Comparison of ENCODE assay signal across 11 mouse cellular contexts in genomic region chr17:87321673-87322072, GRCm38 (mm10). TPM values are rescaled to one million over a fixed set of nuclear protein-coding genes. Genes with fewer than 3 reads are reported as not detected.
DNase-seq lines count a peak whose midpoint lies in the region; ATAC-seq and TF ChIP-seq lines count a peak whose summit lies in the region.
"Had no signal": no experiment of that assay in that cellular context is flagged by ENCODE, and none has a peak within 500 bp of the region (broad histone marks: within the 10 kb centered on the region; RNA-seq: fewer than 3 reads in every experiment).

No protein-coding gene starts in this region.

- peak; percentile 69 for TF ChIP-seq CTCF in forebrain, postnatal 0 days (IDR thresholded peaks at IDR 0.05; ENCODE audit: low read depth)
- peak; percentile 70 for TF ChIP-seq CTCF in midbrain, postnatal 0 days (IDR thresholded peaks at IDR 0.05)

- no peaks in the 10 kb centered on the region for H3K36me3 ChIP-seq in forebrain, postnatal 0 days (ENCODE audit: insufficient read depth)
- H3K36me3 ChIP-seq in forebrain, embryonic 15.5 days = no peaks in the 10 kb centered on the region
- 0 out of 2 replicates have a peak, but pooled peaks cover 3% of the 10 kb centered on the region for H3K36me3 ChIP-seq in midbrain, postnatal 0 days (ENCODE audit: insufficient read depth, low read length)
- no peaks in the 10 kb centered on the region for H3K36me3 ChIP-seq in midbrain, embryonic 15.5 days (replicated peaks)
- H3K36me3 ChIP-seq: heart, embryonic 12.5 days; neural tube, embryonic 13.5 days had no signal

- H3K27me3 ChIP-seq in forebrain, postnatal 0 days (ENCODE audit: insufficient read depth, low read length) = no peaks in the 10 kb centered on the region
- no peaks in the 10 kb centered on the region for H3K27me3 ChIP-seq in forebrain, embryonic 15.5 days
- 0 out of 2 replicates have a peak, but pooled peaks cover 3% of the 10 kb centered on the region for H3K27me3 ChIP-seq in midbrain, postnatal 0 days (ENCODE audit: insufficient read depth, low read length)
- H3K27me3 ChIP-seq in midbrain, embryonic 15.5 days (replicated peaks) = no peaks in the 10 kb centered on the region
- H3K27me3 ChIP-seq: neural tube, embryonic 13.5 days had no signal

- no peak overlapping the region for H3K4me3 ChIP-seq in forebrain, postnatal 0 days (ENCODE audit: low read depth, low read length)
- H3K4me3 ChIP-seq in forebrain, embryonic 15.5 days = no peak overlapping the region
- H3K4me3 ChIP-seq in midbrain, postnatal 0 days (ENCODE audit: low read depth, low read length) = no peak overlapping the region
- no peak overlapping the region for H3K4me3 ChIP-seq in midbrain, embryonic 15.5 days
- H3K4me3 ChIP-seq: heart, embryonic 12.5 days; neural tube, embryonic 13.5 days had no signal

- no peak for DNase-seq in forebrain, postnatal 0 days
- no peak for DNase-seq in midbrain, postnatal 0 days (ENCODE audit: low spot score)
- DNase-seq in adipocyte (ENCODE audit: low spot score) = peak; percentile 30
- no peak for DNase-seq in right cerebral cortex, postnatal 10 days (ENCODE audit: low spot score in 2 of 2)
- DNase-seq in kidney, postnatal 36 days = no peak

- 94% methylated on average over 1 of the region's 1 CpGs for WGBS in forebrain, postnatal 0 days
- WGBS in forebrain, embryonic 15.5 days = 91% methylated on average over 1 of the region's 1 CpGs
- WGBS in midbrain, postnatal 0 days = 100% methylated on average over 1 of the region's 1 CpGs
- WGBS in midbrain, embryonic 15.5 days = 89% methylated on average over 1 of the region's 1 CpGs

- no peaks in the 10 kb centered on the region; the same call in 1 of the 2 replicates for H3K9me3 ChIP-seq in forebrain, postnatal 0 days (ENCODE audit: low read length)
- H3K9me3 ChIP-seq in forebrain, embryonic 15.5 days = no peaks in the 10 kb centered on the region
- 0 out of 2 replicates have a peak, but pooled peaks cover 5% of the 10 kb centered on the region for H3K9me3 ChIP-seq in midbrain, postnatal 0 days (ENCODE audit: low read length)
- H3K9me3 ChIP-seq in midbrain, embryonic 15.5 days = 0 out of 2 replicates have a peak, but pooled peaks cover 4% of the 10 kb centered on the region

- H3K9ac ChIP-seq in forebrain, postnatal 0 days = no peak overlapping the region
- H3K9ac ChIP-seq in forebrain, embryonic 15.5 days (replicated peaks) = no peak overlapping the region
- H3K9ac ChIP-seq in midbrain, postnatal 0 days (replicated peaks; ENCODE audit: low read length, poor library complexity, severe bottlenecking) = no peak overlapping the region
- no peak overlapping the region for H3K9ac ChIP-seq in midbrain, embryonic 15.5 days
- H3K9ac ChIP-seq: heart, embryonic 12.5 days; neural tube, embryonic 13.5 days had no signal

- no peak overlapping the region for H3K4me2 ChIP-seq in forebrain, postnatal 0 days (ENCODE audit: low read depth)
- H3K4me2 ChIP-seq in forebrain, embryonic 15.5 days (replicated peaks) = no peak overlapping the region
- H3K4me2 ChIP-seq in midbrain, postnatal 0 days (ENCODE audit: low read depth, low read length, poor library complexity, severe bottlenecking) = no peak overlapping the region
- no peak overlapping the region for H3K4me2 ChIP-seq in midbrain, embryonic 15.5 days
- H3K4me2 ChIP-seq: heart, embryonic 12.5 days; neural tube, embryonic 13.5 days had no signal

- H3K4me1 ChIP-seq in forebrain, postnatal 0 days (ENCODE audit: insufficient read depth) = peaks cover 4% of the 10 kb centered on the region
- H3K4me1 ChIP-seq in forebrain, embryonic 15.5 days = peaks cover 10% of the 10 kb centered on the region
- H3K4me1 ChIP-seq in midbrain, postnatal 0 days (ENCODE audit: insufficient read depth, low read length) = peaks cover 5% of the 10 kb centered on the region
- H3K4me1 ChIP-seq in midbrain, embryonic 15.5 days = peaks cover 12% of the 10 kb centered on the region
- H3K4me1 ChIP-seq: heart, embryonic 12.5 days had no signal

- no peak for ATAC-seq in forebrain, postnatal 0 days
- ATAC-seq in forebrain, embryonic 15.5 days (replicated peaks) = no peak
- ATAC-seq in midbrain, postnatal 0 days (ENCODE audit: low FRiP score) = no peak
- ATAC-seq in midbrain, embryonic 15.5 days (replicated peaks) = no peak
- ATAC-seq in neutrophil, adult 5-6 weeks (ENCODE audit: extremely low read depth, insufficient number of reproducible peaks, low FRiP score, poor library complexity, severe bottlenecking) = peak; percentile 50; the same call in 1 of the 2 replicates

- H3K27ac ChIP-seq in forebrain, postnatal 0 days (ENCODE audit: low read depth, low read length) = no peak overlapping the region
- H3K27ac ChIP-seq in forebrain, embryonic 15.5 days (replicated peaks) = no peak overlapping the region
- no peak overlapping the region for H3K27ac ChIP-seq in midbrain, postnatal 0 days (ENCODE audit: low read depth, low read length)
- no peak overlapping the region for H3K27ac ChIP-seq in midbrain, embryonic 15.5 days
- H3K27ac ChIP-seq: macrophage; neural tube, embryonic 13.5 days had no signal

RNA-seq across cellular contexts. Expression of gene Ttc7, which starts 39.0 kb away (rescaled TPM):
- 6.1 and 6.4 TPM in 2 replicates for total RNA-seq in forebrain, postnatal 0 days (2014; rRNA removed)
- polyA plus RNA-seq in forebrain, postnatal 0 days (2015; fragmentation: Nextera tagmentation; extraction: Ambion mirVana) = 7.0 and 7.5 TPM in 2 replicates
- polyA plus RNA-seq in forebrain, embryonic 15.5 days (2015; fragmentation: Nextera tagmentation; extraction: Ambion mirVana) = 4.5 and 4.8 TPM in 2 replicates
- 5.3 and 13.9 TPM in 2 replicates for total RNA-seq in midbrain, postnatal 0 days (2014; rRNA removed)
- 9.9 and 11.1 TPM in 2 replicates for polyA plus RNA-seq in midbrain, postnatal 0 days (2015; fragmentation: Nextera tagmentation; extraction: Ambion mirVana)
- 4.9 TPM in 2 replicates for polyA plus RNA-seq in midbrain, embryonic 15.5 days (2015; fragmentation: Nextera tagmentation; extraction: Ambion mirVana)
- total RNA-seq in neutrophil, adult 5-6 weeks (2017) = 176 and 186 TPM in 2 replicates

RNA-seq across cellular contexts. Expression of gene Mcfd2, which starts 55.9 kb away (rescaled TPM):
- total RNA-seq in forebrain, postnatal 0 days (2014; rRNA removed) = 35.0 and 42.5 TPM in 2 replicates
- 37.9 and 40.7 TPM in 2 replicates for polyA plus RNA-seq in forebrain, postnatal 0 days (2015; fragmentation: Nextera tagmentation; extraction: Ambion mirVana)
- 53.3 and 53.8 TPM in 2 replicates for polyA plus RNA-seq in forebrain, embryonic 15.5 days (2015; fragmentation: Nextera tagmentation; extraction: Ambion mirVana)
- total RNA-seq in midbrain, postnatal 0 days (2014; rRNA removed) = 27.8 and 38.0 TPM in 2 replicates
- 35.5 and 36.9 TPM in 2 replicates for polyA plus RNA-seq in midbrain, postnatal 0 days (2015; fragmentation: Nextera tagmentation; extraction: Ambion mirVana)
- polyA plus RNA-seq in midbrain, embryonic 15.5 days (2015; fragmentation: Nextera tagmentation; extraction: Ambion mirVana) = 48.4 and 52.2 TPM in 2 replicates
- total RNA-seq in neutrophil, adult 5-6 weeks (2017) = 55.9 and 69.6 TPM in 2 replicates
